Mouse (Mus musculus): ENCODE data around the gene Hhipl2.
"Not testable (repeated sequence)": the region's sequence is repeated elsewhere in the genome, so short reads cannot be mapped to it uniquely, and the experiment has no call there.

The Hhipl2 gene

DNA sequence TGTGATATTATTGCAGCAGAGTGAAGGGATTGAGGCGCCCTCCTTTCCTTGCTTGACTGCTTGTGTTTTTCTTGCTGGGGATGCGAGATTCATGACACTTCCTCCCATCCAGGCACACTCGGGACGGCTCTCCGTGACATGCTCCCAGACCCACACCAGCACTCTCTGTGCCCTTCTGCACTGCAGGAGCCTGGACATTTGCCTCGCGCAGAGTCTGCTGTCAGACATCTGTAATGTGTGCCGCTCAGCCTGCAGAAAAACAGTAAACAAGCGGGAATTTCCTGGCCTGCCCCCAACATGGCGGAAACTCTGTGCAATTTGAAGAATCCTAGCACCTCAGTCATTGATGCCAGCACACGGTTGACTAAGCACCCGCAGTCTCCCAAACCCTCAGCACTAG lies at the start of gene Hhipl2:
Gene Hhipl2, plus strand, starts transcription at position 343 of the 400 bp plus-strand sequence.
- no peak for DNase-seq

DNA sequence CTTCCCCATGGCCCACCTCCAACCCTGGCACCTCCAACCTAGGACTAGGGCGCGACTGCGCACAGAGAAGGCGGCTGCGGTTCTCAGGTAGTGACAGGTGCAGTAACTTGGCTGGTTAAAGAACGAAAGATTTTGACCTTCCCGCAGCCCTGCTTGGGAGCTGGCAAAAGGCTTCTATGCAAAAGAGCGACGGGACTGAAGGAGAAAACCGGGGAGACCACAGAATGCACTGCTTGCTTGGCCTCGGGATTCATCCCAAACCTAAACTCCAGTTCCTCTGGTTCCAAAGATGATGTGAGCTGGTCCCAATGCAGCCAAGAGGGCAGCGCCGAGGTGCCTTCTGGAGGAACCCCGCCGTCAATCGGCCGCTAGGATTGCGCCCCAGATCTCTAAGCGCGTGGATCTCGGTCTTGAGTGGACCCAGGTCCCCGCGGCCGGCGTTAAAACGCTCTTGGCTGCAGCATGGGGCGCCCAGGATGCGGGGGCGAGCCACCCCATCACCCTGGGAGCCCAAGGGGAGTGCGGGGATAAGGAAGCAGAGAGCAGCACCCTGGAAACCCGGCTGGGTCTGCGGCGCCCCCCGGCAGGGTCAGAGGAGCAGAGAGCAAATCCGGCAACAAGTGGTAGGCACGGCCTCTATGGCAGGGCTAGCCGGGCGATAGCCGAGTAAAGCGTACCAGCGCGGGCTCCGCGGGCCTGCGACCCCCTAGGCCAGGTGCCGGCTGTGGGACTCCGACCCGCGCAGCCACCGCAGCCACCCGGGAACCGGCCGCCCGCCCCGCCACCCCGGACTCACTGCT lies 49.2 kb upstream of the Hhipl2 start:
- no peak for DNase-seq

GRCm38 (mm10) chr1:183369427-183370014 lies 48.5 kb upstream of the Hhipl2 start, which contains the start of gene Mia3:
Gene Mia3, minus strand, starts transcription at chr1:183369553.
- DNase-seq, result peak; percentile 93

DNA sequence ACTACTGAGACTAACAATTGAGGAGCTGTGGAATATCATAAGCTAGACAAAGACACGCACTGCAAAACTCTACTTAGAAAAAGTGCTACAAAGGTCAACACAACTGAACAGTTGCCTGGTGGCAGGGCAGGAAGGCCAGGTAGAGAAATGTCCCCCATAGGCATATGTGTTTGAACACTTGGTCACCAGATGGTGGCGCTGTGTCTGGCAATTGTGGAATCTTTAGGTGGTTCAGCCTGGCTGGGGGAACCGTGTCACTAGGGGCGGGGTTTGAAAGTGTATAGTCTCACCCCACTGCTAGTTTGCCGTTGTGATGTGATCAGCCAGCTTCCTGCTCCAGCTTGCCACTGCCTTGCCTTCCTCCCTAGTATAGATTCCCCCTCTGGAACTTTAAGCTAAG lies 43.3 kb upstream of the Hhipl2 start:
- no peak for DNase-seq

DNA sequence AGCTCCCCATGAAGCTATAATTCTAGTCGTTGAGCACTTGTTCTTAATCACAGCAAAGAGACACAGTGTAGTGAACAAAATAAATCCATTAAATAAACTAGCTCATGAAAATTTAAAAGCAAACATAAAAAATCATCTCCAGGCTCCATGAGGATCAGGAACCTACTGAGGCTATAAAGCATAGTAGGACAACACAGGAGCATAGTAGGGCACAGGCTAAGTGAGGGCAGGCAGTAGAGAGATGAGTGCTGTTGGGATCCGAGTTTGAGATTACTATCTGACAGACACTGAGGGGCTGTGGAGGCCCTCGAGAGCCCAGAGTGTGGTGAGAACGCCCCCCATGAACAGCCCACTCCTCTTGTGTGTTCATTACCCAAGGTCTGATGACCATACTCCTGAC lies 41.0 kb upstream of the Hhipl2 start:
- DNase-seq, result no peak

DNA sequence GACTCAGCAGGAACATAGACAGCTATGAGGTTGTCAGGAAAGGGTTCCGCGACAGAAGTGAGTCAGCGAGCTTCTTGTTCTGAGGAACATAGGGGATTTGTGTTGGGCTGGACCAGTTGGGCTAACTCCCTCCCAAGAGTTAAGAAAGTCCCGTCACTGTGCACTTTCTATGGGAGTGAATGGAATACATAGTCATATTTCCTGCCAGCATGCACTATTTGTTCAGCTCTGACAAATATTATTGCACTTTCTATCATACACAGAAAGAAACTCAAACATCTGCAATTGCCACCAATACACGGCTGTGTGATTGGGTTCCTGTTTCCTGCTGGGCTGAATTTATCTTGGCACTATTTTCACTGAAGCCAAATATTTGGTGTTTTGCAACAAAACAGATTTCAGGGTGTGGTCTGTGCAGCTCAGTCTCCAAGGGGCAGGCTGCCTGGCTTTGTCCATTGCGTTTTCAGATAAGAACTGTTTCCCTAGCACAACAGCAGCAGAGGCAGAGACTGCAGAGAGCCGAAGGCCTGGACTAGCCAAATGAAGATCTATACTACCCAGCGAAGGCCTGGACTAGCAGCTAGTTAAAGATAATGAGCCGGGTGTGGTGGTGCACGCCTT lies 39.6 kb upstream of the Hhipl2 start:
- no peak for DNase-seq

DNA sequence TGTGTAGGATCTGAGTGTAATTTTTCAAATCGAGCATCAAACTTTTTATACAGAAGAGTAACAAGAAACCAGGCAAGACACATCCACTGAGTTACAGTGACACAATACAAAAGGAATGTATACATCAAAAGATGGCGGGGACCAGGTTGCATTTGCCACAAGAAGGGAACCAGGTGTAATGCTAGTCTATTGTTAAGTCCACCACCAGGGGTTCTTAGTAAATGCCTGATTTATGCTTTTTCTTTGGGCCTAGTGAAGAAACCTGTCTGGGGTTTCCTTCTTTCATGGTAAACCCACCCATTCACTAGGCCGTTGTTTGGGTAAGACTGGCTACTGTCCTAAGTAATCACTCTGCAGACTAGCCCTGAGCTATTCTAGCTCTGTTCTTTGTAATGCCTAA lies 38.6 kb upstream of the Hhipl2 start:
- DNase-seq, result not testable (repeated sequence)

- DNase-seq, result no peak
Observed at GRCm38 (mm10) chr1:183381816-183382215, 36.2 kb upstream of the Hhipl2 start.

- DNase-seq, result no peak
Observed at GRCm38 (mm10) chr1:183382621-183383020, 35.4 kb upstream of the Hhipl2 start.

DNA sequence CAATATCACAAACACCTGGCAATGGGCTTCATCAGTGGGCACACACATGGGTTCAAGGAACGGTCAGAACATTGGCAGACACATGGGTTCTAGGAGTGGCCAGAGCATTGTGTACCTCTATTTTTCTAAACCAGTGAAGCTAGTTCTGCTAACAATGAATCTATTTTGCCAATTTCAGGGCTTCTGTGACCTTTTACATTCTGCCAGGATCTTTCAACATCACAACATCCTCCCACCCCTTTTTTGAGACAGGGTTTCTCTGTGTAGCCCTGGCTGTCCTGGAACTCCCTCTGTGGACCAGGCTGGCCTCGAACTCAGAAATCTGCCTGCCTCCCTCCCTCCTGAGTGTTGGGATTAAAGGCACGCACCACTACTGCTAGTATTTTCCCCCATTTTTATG lies 30.6 kb upstream of the Hhipl2 start:
- not testable (repeated sequence) for DNase-seq

DNA sequence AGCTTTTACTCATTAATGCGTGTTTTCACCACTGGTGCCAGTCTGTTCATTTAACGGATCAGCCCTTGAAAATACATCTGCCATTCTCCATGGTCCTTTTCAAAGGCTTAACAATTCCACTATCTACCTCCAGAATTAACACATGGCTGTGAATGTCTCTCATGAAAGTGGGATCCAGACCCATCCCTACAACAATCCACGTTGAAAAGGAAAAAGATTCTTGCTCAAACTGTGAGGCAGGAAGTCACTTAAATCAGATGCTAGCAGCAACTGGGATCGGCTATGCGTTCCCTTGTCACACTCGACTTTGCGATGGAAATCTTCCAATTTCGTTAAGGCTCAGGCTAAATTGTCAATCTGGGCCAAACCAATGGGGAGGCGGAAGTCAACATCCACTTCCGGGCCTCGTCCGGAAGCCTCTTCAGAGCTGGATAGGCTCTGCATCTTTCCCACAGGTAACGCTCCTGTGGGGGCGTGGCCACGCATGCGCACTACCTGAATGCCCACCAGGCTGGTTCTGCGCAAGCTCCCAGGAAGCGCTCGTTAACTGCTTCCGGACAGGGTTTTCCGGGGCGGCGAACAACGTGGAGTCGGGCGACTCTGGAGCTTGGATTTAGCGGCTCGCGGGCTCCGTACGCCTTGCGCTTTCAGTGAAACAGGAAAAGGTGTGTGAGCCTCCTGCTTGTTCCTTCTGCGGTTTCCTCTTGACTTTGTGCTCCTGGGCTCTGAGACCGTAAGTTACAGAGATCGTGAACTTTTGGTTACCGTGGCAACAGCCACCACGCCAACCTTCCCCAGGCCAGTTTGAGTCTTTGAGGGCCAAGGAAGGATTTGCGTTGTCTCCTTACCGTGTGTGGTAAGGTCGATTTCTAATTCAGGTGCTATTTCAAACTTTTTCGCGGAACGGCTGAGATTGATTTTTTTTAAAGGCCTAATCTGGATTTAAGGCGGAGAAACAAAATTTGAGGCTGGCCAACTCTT lies 29.3 kb upstream of the Hhipl2 start, which contains the start of gene Taf1a:
Gene Taf1a, plus strand, starts transcription at position 556 of the 981 bp plus-strand sequence.
- DNase-seq, result peak; percentile 89

DNA sequence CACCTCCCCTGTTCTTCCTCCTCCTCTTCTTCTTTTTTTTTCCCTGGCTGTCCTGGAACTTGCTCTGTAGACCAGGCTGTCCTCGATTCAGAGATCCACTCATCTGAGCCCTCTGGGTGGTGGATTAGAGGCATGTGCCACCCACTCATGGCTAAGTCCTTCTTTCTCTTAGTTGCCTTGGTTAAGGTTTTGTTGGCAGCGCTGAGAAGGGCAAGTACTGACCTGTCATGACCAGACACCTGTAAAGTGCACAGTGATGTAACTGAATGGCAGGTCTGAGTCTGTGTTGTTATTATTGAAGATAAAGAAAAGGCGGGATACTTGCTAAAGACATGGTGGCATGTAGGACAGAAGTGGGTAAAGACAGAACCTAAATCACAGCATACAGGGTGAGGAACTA lies 14.6 kb upstream of the Hhipl2 start:
- DNase-seq, result no peak

- no peak for DNase-seq
Observed at GRCm38 (mm10) chr1:183414081-183414727, 3.8 kb upstream of the Hhipl2 start.

DNA sequence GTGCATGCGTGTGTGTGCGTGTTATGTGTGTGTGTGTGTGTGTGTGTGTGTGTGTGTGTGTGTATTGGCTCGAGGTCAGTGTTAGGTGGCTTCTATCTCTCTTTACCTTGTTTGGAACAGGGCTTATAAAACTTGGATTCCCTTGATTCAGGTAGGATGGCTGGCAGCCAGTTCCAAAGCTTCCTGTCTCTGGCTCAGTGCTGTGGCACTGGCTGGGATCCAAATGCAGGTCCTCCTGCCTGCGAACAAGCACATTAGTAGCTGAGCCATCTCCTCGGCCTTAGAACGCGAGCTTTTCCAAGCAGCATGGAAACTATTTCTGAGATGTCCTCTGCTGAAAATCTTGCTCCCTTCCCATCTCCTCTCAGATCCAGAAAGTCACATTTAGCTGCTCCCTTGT lies 1.7 kb downstream of the Hhipl2 start:
- no peak for DNase-seq

GRCm38 (mm10) chr1:183420296-183420695 lies 2.3 kb downstream of the Hhipl2 start:
- no peak for DNase-seq

GRCm38 (mm10) chr1:183424100-183424499 lies 6.1 kb downstream of the Hhipl2 start:
- no peak for DNase-seq

DNA sequence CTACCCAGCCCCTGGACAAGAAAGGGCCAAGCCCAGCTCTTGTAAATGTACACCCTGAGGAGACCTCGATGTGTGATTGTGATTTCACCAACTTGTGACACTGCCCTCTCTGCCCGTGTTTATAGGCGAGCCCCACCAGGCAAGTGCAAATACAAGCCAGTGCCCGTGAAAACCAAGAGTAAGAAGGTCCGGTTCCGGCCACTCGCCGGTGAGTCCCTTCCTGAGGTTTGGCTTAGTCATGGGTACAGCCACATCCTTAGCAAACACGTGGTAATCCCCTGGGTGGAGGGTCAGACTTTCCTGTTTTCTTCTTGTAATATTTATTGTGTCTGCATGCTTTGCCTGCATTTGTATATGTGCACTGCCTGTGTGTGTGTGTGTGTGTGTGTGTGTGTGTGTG lies 16.9 kb downstream of the Hhipl2 start:
- DNase-seq, result no peak

DNA sequence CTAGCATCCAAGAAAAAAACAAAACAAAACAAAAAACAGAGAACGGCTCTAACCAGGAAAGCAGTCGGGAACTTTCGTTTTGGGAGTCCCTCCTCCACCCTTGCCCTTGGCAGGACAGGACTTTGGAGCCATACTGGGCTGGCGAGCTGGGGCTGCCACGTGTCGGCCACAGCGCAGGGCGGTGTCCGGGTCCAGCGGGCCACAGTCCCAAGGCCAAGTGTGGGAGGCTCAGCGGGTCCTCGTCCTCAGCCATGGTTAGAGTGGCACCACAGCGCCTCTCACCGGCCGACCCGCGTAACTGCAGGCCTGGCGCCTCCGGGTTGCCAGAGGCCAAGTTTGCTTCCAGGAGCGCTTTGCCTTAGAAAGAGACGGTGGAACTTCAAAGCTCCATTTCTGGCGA lies 21.0 kb downstream of the Hhipl2 start:
- DNase-seq, result peak; percentile 87

DNA sequence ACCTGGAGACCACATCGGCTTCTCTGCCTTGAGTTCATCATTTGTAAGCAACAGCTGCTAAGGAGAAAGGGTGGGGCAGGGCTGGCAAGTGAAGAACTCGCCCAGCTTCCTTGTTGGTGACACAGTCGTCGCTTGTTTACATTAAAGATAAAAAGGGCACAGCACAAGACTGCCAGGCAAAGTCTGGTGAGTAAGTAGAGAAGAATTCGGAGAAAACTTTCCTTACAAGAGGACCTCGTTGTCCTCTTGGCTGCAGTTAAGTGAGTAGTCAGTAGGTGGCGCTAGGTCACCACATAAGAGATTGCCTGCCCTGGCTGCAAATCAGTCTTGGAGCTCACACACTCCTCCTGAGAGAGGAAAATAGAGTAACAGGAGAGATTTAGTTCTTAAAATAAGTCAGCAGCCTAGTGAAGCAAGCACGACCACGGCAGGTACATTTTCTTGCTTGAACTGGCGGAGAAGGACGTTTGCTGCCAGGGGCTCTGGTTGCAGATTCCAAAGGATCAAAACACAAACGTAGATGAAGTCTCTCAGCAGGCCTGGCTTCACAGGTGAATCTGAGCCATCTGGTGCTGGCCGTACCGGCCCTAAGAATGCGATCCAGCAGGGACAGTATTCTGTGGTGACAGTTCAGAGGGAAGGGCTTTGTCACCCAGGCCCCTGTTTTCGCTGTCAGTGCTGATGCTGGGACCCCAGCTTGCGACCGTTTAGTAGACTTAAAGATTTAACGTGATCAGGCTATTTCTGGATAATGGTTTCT lies 24.2 kb downstream of the Hhipl2 start:
- peak; percentile 80 for DNase-seq

DNA sequence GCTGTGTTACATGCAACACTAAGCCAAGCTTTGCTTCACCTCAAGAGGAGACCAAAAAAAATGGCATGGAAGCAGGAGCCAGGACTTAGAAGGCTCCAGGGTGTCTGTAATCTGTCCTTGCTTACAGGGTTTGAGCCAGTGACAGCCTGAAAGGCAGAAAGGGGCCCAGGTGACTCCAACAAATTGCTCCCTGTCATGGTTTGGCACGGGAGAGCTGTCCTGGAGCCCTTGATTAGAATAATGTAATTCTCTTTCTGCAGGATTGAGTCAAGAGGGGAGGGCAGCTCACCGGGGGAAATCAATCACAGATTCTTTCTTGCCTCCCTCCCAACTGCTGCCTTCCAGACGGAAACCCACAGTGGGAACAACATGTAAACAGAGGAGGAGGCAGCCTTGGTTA lies 35.1 kb downstream of the Hhipl2 start:
- DNase-seq, result no peak

Measured in kidney, adult 18-20 months (tissue).